Mouse (Mus musculus): ENCODE measurements at regions not wholly inside any gene's neighbourhood (a gene's known extent, or its start where the extent isn't known, plus 50 kb on each side); places are given as distances from the start of the nearest gene placed in this dataset.
"Not testable (repeated sequence)": the region's sequence is repeated elsewhere in the genome, so short reads cannot be mapped to it uniquely, and the experiment has no call there.

DNA sequence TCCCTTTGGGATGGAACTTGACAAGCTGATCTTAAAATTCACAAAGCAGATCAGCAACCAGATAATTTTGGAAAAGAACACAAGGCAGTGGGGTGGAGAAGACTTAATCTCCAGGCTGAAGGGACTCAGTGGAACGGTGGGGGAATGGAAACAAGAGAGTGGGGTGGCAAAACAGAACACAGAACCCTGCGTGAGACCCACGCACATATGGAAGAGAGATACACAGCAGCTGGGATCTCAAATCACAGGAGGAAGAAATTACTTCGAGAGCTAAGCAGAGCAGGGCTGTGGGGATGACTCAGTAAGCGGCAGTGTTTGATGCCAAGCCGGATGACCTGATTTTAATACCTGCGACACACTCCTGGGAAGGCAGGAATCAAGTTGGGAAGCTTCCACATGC, 89.9 kb upstream of the Thpo start:
- no peak for TF ChIP-seq CTCF (IDR thresholded peaks at IDR 0.05)
- Histone ChIP-seq H3K4me3 (no peak overlapping the region), H3K27ac (no peak overlapping the region)
- intact Hi-C loops (cut with DNase I): no loop called here
- DNase-seq: no peak

DNA sequence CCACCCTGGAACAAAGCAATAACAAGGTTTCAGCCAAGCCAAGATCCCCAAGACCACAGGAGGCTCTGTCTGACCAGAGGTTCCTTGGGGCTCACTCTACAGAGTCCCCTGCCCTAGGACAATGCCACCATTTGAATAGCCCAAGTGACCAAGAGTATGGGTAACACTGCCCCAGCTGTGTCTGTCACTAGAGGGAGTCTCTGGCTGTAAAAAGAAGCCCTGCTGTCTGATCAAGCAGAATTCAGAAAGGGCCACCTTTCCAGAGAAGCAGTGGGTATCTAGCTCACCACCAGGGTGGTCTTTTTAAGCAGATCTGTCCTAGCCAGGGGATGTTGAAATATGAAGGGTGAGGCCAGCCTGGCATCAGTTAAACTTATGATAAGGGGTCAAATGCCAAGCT, 86.6 kb upstream of the Thpo start:
- no peak overlapping the region for H3K4me3 ChIP-seq
- DNase-seq: no peak
- no peak overlapping the region for H3K27ac ChIP-seq
- no peak for TF ChIP-seq CTCF (IDR thresholded peaks at IDR 0.05)
- intact Hi-C loops (cut with DNase I): no loop called here

DNA sequence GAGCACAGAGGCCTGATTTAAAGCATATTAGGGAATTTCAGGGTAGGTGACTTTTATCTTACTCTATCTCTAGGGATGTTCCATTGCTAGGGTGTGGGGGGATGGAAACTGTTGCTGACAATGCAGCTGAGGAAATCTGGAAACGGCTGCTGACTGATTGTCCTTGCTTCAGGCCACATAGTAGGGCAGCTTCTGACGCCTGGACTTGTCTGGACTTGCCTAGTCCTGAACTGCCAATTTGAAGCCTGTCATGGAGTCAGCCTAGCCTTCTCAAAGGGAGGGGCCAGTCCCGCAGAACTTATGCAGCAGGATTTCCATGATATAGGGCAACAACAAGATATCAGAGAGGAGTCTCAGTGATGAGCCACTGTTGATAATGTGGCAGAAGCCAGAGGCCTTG, 85.3 kb upstream of the Thpo start:
- DNase-seq: no peak
- no peak overlapping the region for H3K27ac ChIP-seq

DNA sequence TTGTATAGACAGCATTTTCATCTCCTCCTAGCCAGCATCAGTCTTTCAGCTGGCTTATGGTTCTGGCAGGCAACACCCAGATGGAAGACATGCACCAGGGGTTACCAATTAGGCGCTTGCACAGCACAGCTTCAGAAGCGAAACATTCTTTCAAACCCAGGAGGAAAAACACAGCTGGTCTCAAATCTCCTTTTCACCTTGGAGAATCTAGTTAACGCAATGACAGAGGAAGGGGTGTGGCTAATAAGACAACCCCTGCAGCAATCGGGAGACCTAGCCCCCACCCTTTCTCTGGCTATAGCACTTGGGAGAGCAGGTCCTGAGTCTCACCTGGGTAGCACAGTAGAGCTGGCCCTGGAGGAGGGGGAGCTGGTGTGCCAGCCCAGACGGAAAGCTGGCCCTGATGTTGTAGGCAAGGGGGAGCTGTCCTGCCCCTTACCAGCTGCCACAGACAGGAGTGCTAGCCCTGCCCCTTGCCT, 84.4 kb upstream of the Thpo start:
- TF ChIP-seq CTCF (IDR thresholded peaks at IDR 0.05): no peak
- H3K4me3 ChIP-seq: no peak overlapping the region
- DNase-seq: no peak
- intact Hi-C loops (cut with DNase I): no loop called here
- no peak overlapping the region for H3K27ac ChIP-seq

More for the DNA sequence above, 85.3 kb upstream of the Thpo start:
- TF ChIP-seq CTCF (IDR thresholded peaks at IDR 0.05): no peak
- intact Hi-C loops (cut with DNase I): no loop called here
- no peak overlapping the region for H3K4me3 ChIP-seq

DNA sequence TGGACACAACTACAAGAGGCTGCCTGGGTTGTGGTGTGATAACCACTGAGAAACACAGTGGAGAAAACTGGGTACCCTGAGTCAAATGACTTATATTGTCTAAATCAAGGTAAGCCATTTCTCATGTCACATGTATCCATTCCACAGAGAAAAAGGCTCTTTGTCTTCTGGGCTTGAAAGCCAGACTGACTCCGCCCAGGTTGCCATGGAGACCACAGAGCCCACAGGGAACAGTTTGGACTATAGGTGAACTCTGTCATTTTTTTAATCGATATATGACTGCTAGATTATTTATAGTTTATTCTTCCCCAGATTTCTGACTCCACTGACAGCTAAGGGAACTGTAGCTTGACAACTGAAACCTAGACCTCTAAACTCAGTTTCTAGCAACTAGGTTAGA, 80.7 kb upstream of the Thpo start:
- intact Hi-C loops (cut with DNase I): no loop called here
- no peak for TF ChIP-seq CTCF (IDR thresholded peaks at IDR 0.05)
- Histone ChIP-seq H3K4me3 (no peak overlapping the region), H3K27ac (no peak overlapping the region)
- no peak for DNase-seq

DNA sequence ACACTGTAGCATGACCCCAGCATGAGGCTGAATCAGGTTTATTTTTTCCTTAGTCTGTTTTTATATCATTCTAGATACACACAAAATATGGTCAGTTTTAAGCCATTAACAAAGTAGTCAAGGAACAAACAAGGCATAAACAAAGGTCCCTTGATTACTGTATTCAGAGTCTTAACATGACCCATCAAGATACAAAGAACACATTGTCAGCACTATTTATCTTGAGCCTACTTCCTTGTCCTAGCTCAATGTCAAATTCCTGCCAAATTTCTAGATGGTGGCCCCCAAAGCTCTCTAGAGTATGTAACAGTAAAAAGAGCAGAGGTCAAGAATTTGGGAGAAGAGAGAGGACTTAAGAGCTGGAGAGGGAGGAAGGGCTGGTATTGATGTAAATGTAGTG, 79.9 kb upstream of the Thpo start:
- no peak for DNase-seq
- TF ChIP-seq CTCF (IDR thresholded peaks at IDR 0.05): no peak
- Histone ChIP-seq H3K4me3 (no peak overlapping the region), H3K27ac (no peak overlapping the region)
- intact Hi-C loops (cut with DNase I): no loop called here

DNA sequence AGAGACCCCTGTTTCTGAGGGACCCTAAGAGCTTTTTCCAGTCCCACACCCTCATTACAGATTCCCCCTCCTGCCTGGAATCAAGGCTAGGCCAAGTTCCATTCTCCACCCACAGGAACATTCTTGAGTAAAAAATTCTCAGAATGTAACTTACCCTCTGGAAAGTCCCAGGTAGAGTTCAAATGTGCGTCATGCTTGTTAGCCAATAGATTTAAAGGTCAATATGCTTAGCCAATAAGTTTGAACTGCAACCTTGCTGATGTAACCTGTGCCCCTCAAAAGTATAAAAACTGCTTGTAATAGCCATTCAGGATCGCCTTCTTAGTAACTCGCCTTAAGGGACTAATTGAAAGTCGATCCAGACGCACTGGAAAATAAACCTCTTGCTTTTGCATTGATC, 77.7 kb upstream of the Thpo start:
- intact Hi-C loops (cut with DNase I); DNase-seq; H3K27ac ChIP-seq; H3K4me3 ChIP-seq: not testable (repeated sequence)

DNA sequence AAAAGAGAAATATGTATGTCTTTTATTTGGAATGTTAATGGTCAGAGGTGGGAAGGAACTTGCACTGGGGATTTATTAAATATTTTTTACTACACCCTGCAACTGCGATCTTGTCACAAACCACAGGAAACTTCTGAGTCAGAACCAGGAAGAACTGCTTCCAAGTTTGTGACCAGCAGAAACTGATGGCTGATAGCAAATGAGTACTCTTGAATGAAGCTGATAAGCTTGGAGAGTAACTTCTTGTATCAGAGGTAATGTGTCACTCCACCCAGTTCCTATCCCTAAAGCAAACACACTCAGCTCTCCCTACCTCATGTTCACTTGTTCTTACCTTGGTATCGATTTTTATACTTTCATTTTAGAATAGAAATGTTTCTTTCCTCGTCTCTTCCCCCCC, 76.0 kb upstream of the Thpo start:
- no peak for DNase-seq
- TF ChIP-seq CTCF (IDR thresholded peaks at IDR 0.05): no peak

DNA sequence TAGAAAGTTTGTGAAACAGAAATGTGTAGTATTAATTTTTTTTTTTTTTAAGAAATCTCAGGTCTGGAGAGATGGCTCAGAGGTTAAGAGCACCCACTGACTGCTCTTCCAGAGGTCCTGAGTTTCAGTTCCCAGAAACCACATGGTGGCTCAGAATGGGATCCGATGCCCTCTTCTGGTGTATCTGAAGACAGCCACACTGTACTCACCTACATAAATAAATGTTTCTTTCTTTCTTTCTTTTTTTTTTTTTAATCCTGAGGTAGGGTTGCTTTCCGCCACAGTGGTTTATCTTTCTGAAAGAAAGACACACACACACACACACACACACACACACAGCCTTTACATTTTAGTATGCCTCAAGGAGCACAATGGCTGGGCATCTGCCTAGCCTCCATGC, 74.0 kb upstream of the Thpo start:
- no peak for TF ChIP-seq CTCF (IDR thresholded peaks at IDR 0.05)
- intact Hi-C loops (cut with DNase I): no loop called here
- H3K4me3 ChIP-seq: no peak overlapping the region
- DNase-seq: no peak
- H3K27ac ChIP-seq: no peak overlapping the region

More for the DNA sequence above, 76.0 kb upstream of the Thpo start:
- Histone ChIP-seq H3K4me3 (no peak overlapping the region), H3K27ac (no peak overlapping the region)
- intact Hi-C loops (cut with DNase I): no loop called here

DNA sequence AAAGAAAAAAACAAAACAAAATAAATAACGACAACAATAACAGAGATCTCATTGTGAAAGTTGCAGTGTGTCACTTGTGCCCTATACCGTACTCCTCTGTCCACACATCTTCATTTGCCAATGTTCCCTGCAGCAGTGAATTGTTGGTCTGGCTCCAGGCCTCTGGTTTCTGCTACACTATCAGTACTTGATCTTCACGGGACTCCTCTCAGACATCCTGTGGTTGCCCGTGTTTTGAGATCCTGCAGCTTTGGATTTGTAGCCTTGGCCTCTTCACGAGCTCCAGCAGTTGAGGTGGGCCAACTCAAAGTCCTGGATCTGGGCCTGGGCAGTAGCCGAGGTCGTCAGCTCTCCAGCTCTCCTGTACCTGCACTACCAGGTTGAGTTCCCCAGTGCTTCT, 72.4 kb upstream of the Thpo start:
- no peak for DNase-seq
- TF ChIP-seq CTCF (IDR thresholded peaks at IDR 0.05): no peak
- intact Hi-C loops (cut with DNase I): no loop called here
- Histone ChIP-seq H3K27ac (no peak overlapping the region), H3K4me3 (no peak overlapping the region)

DNA sequence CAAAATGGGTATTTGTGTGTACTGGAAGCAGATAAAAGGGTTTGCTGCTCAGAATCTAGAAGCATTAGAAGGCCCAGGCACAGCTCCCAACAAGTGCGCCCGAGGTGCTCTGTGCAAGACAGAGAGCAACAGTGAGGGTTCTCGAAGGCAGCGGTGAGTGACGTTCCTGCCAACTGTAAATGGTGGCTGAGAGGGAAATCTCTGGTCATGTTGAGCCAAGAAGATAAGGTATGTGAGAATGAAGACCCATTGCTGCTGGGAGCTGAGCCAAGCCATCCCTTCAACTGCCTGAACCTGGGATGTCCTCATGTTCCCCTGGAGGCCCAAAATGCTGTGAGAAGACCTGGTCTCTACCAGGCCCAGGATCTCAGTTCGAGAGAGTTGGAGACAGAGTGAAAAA, 71.5 kb upstream of the Thpo start:
- intact Hi-C loops (cut with DNase I): loop anchor here (2.0 kb wide), 1 partner anchor 269 kb away; no protein-coding TSS in a partner anchor
- Histone ChIP-seq H3K27ac (no peak overlapping the region), H3K4me3 (no peak overlapping the region)
- no peak for TF ChIP-seq CTCF (IDR thresholded peaks at IDR 0.05)
- DNase-seq: no peak

DNA sequence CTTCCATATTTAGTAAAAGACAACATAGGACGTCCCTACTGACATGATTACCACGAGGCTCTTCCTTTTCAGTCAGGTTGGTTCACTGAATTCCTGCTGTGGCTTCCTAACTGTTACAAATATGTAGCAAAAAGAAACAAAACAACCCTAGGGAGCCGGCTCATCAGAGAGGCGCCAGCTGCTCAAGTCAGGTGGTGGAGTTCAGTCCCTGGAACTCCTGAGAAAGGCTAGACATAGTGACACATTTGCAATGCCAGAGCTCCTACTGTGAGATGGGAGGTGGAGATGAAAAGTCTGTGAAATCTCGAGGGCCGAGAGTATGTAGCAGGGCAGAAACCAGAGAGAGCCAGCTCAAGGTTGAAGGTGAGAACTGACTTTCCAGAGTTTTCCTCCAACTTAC, 70.8 kb upstream of the Thpo start:
- Histone ChIP-seq H3K27ac (peak overlapping the region; percentile 65), H3K4me3 (peak overlapping the region; percentile 73)
- DNase-seq: no peak
- TF ChIP-seq CTCF (IDR thresholded peaks at IDR 0.05): no peak
- intact Hi-C loops (cut with DNase I): loop anchor here (2.0 kb wide), 1 partner anchor 270 kb away; no protein-coding TSS in a partner anchor

DNA sequence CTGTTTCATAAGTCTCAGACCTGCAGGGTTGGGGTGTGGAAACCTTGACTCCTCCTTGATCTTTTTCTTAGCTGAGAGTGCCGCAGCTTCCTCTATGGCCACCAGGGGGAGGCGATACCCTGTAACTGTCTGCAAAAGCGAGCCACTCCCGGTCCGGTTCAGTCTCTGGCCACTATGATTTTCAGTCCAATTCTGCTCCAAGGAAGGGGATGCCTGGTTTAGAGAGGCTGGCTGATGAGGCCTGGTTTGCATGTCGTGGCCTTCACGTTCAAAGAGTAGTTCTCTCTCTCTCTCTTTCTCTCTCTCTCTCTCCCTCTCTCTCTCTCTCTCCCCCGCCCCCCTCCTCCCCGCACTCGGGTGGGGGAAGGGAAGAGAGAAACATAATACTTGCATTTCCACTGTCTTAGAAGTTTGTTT, 70.3 kb upstream of the Thpo start:
- peak; percentile 79 for DNase-seq
- Histone ChIP-seq H3K27ac (peak overlapping the region; percentile 65), H3K4me3 (peak overlapping the region; percentile 73)
- intact Hi-C loops (cut with DNase I): loop anchor here (2.0 to 5.0 kb wide), 2 partner anchors 103 to 270 kb away; no protein-coding TSS in a partner anchor
- peak; percentile 90 for TF ChIP-seq CTCF (IDR thresholded peaks at IDR 0.05)

DNA sequence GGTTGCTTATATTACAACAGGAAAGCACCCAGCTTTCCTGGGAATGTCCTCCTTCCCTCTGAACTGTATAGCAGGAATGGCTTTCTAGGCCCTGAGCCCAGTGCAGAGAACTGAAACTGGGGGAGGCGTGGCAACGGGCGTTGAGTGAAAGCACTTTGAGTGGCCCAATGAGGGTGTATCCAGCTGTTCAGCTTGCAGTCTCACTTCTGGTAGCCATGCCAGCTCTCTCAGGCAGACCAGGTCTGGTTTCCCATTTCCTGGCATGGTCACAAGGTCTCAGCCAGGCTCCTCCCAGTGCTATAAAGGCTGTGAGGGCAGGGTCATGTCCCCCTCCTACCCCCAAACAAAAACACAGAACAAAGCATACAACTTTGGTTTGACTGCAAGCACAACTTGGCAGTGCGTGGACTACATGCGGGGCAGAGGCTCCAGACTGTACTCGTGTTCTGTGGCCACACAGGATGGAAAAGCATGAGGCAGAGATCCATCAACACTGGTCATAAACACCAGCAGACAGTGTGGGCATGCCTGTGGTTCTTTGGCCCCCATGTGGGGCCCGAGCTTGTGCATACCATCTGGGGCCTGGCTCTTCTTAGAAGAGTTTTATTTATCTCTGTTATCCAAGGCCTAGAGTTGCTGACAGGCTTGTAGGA, 69.1 kb upstream of the Thpo start:
- Histone ChIP-seq H3K4me3 (no peak overlapping the region), H3K27ac (peak overlapping the region; percentile 65)
- peak; percentile 79 for DNase-seq
- no peak for TF ChIP-seq CTCF (IDR thresholded peaks at IDR 0.05)
- intact Hi-C loops (cut with DNase I): loop anchor here (5.0 kb wide), 1 partner anchor 104 kb away; no protein-coding TSS in a partner anchor
